Mouse (Mus musculus): ENCODE measurements around the gene Gpr157. TPM values are rescaled to one million over a fixed set of nuclear protein-coding genes. Genes with fewer than 3 reads are reported as not detected.

Gene Gpr157
- polyA plus RNA-seq, 1 experiment from 2014 or later, result 0.16 TPM

GRCm38 (mm10) chr4:150049157-150049513 is 38.0 kb upstream of the Gpr157 start:
- ATAC-seq (ENCODE audit: low read depth), result no peak
- peak overlapping the region; percentile 33 for H3K4me3 ChIP-seq (ENCODE audit: low read depth, low read length)
- H3K4me1 ChIP-seq (ENCODE audit: control insufficient read depth, insufficient read depth, low read length), result peaks cover 16% of the 10 kb centered on the region
- WGBS, result 16% methylated on average over 15 of the region's 15 CpGs
- no peaks in the 10 kb centered on the region for H3K9me3 ChIP-seq (ENCODE audit: control insufficient read depth, low read length)
- H3K4me2 ChIP-seq (ENCODE audit: low read depth, low read length), result peak overlapping the region; percentile 75
- no peaks in the 10 kb centered on the region for H3K36me3 ChIP-seq (ENCODE audit: control insufficient read depth, insufficient read depth, low read length)
- peaks cover 25% of the 10 kb centered on the region for H3K27me3 ChIP-seq (ENCODE audit: control insufficient read depth, insufficient read depth, low read length)
- H3K27ac ChIP-seq (ENCODE audit: low read depth, low read length), result no peak overlapping the region
- H3K9ac ChIP-seq (replicated peaks; ENCODE audit: low read depth, low read length), result no peak overlapping the region

GRCm38 (mm10) chr4:150049564-150050226 is 37.5 kb upstream of the Gpr157 start:
- Histone ChIP-seq H3K9ac (replicated peaks; ENCODE audit: low read depth, low read length) (no peak overlapping the region), H3K4me2 (ENCODE audit: low read depth, low read length) (no peak overlapping the region), H3K4me1 (ENCODE audit: control insufficient read depth, insufficient read depth, low read length) (peaks cover 16% of the 10 kb centered on the region), H3K27ac (ENCODE audit: low read depth, low read length) (no peak overlapping the region), H3K36me3 (ENCODE audit: control insufficient read depth, insufficient read depth, low read length) (no peaks in the 10 kb centered on the region), H3K4me3 (ENCODE audit: low read depth, low read length) (no peak overlapping the region), H3K27me3 (ENCODE audit: control insufficient read depth, insufficient read depth, low read length) (peaks cover 25% of the 10 kb centered on the region), H3K9me3 (ENCODE audit: control insufficient read depth, low read length) (no peaks in the 10 kb centered on the region)
- WGBS, result 19% methylated on average over 13 of the region's 13 CpGs
- ATAC-seq (ENCODE audit: low read depth), result no peak

GRCm38 (mm10) chr4:150051514-150051913 is 35.7 kb upstream of the Gpr157 start:
- whole genome bisulfite sequencing, result 85% methylated on average over 8 of the region's 8 CpGs
- H3K4me1 ChIP-seq (ENCODE audit: control insufficient read depth, insufficient read depth, low read length), result peaks cover 16% of the 10 kb centered on the region
- H3K27me3 ChIP-seq (ENCODE audit: control insufficient read depth, insufficient read depth, low read length), result peaks cover 25% of the 10 kb centered on the region
- no peak overlapping the region for H3K4me2 ChIP-seq (ENCODE audit: low read depth, low read length)
- no peak overlapping the region for H3K27ac ChIP-seq (ENCODE audit: low read depth, low read length)
- ATAC-seq (ENCODE audit: low read depth), result no peak
- H3K9me3 ChIP-seq (ENCODE audit: control insufficient read depth, low read length), result no peaks in the 10 kb centered on the region
- H3K9ac ChIP-seq (replicated peaks; ENCODE audit: low read depth, low read length), result no peak overlapping the region
- no peaks in the 10 kb centered on the region for H3K36me3 ChIP-seq (ENCODE audit: control insufficient read depth, insufficient read depth, low read length)
- no peak overlapping the region for H3K4me3 ChIP-seq (ENCODE audit: low read depth, low read length)

GRCm38 (mm10) chr4:150052380-150052779 is 34.8 kb upstream of the Gpr157 start:
- H3K4me3 ChIP-seq (ENCODE audit: low read depth, low read length), result no peak overlapping the region

GRCm38 (mm10) chr4:150056171-150056570 is 31.0 kb upstream of the Gpr157 start:
- no peaks in the 10 kb centered on the region for H3K4me1 ChIP-seq (ENCODE audit: control insufficient read depth, insufficient read depth, low read length)
- WGBS, result 87% methylated on average over 7 of the region's 7 CpGs

More at GRCm38 (mm10) chr4:150052380-150052779, 34.8 kb upstream of the Gpr157 start:
- Histone ChIP-seq H3K9ac (replicated peaks; ENCODE audit: low read depth, low read length) (no peak overlapping the region), H3K36me3 (ENCODE audit: control insufficient read depth, insufficient read depth, low read length) (no peaks in the 10 kb centered on the region), H3K4me2 (ENCODE audit: low read depth, low read length) (no peak overlapping the region), H3K9me3 (ENCODE audit: control insufficient read depth, low read length) (no peaks in the 10 kb centered on the region), H3K27me3 (ENCODE audit: control insufficient read depth, insufficient read depth, low read length) (peaks cover 24% of the 10 kb centered on the region), H3K4me1 (ENCODE audit: control insufficient read depth, insufficient read depth, low read length) (peaks cover 16% of the 10 kb centered on the region), H3K27ac (ENCODE audit: low read depth, low read length) (no peak overlapping the region)
- 92% methylated on average over 3 of the region's 3 CpGs for WGBS
- no peak for ATAC-seq (ENCODE audit: low read depth)

GRCm38 (mm10) chr4:150057722-150058121 is 29.4 kb upstream of the Gpr157 start:
- no peak for ATAC-seq (ENCODE audit: low read depth)
- Histone ChIP-seq H3K27ac (ENCODE audit: low read depth, low read length) (no peak overlapping the region), H3K4me3 (ENCODE audit: low read depth, low read length) (no peak overlapping the region), H3K4me2 (ENCODE audit: low read depth, low read length) (no peak overlapping the region), H3K9me3 (ENCODE audit: control insufficient read depth, low read length) (no peaks in the 10 kb centered on the region), H3K27me3 (ENCODE audit: control insufficient read depth, insufficient read depth, low read length) (no peaks in the 10 kb centered on the region), H3K4me1 (ENCODE audit: control insufficient read depth, insufficient read depth, low read length) (no peaks in the 10 kb centered on the region), H3K9ac (replicated peaks; ENCODE audit: low read depth, low read length) (no peak overlapping the region), H3K36me3 (ENCODE audit: control insufficient read depth, insufficient read depth, low read length) (no peaks in the 10 kb centered on the region)
- 94% methylated on average over 12 of the region's 12 CpGs for WGBS

More at GRCm38 (mm10) chr4:150056171-150056570, 31.0 kb upstream of the Gpr157 start:
- Histone ChIP-seq H3K27me3 (ENCODE audit: control insufficient read depth, insufficient read depth, low read length) (no peaks in the 10 kb centered on the region), H3K4me3 (ENCODE audit: low read depth, low read length) (no peak overlapping the region), H3K9ac (replicated peaks; ENCODE audit: low read depth, low read length) (no peak overlapping the region), H3K9me3 (ENCODE audit: control insufficient read depth, low read length) (no peaks in the 10 kb centered on the region), H3K27ac (ENCODE audit: low read depth, low read length) (no peak overlapping the region), H3K36me3 (ENCODE audit: control insufficient read depth, insufficient read depth, low read length) (no peaks in the 10 kb centered on the region), H3K4me2 (ENCODE audit: low read depth, low read length) (no peak overlapping the region)
- no peak for ATAC-seq (ENCODE audit: low read depth)

GRCm38 (mm10) chr4:150059841-150060468 is 27.2 kb upstream of the Gpr157 start:
- H3K4me2 ChIP-seq (ENCODE audit: low read depth, low read length), result no peak overlapping the region
- no peaks in the 10 kb centered on the region for H3K36me3 ChIP-seq (ENCODE audit: control insufficient read depth, insufficient read depth, low read length)
- no peaks in the 10 kb centered on the region for H3K27me3 ChIP-seq (ENCODE audit: control insufficient read depth, insufficient read depth, low read length)
- no peaks in the 10 kb centered on the region for H3K9me3 ChIP-seq (ENCODE audit: control insufficient read depth, low read length)
- ATAC-seq (ENCODE audit: low read depth), result no peak
- no peak overlapping the region for H3K27ac ChIP-seq (ENCODE audit: low read depth, low read length)
- H3K4me3 ChIP-seq (ENCODE audit: low read depth, low read length), result no peak overlapping the region
- no peak overlapping the region for H3K9ac ChIP-seq (replicated peaks; ENCODE audit: low read depth, low read length)
- H3K4me1 ChIP-seq (ENCODE audit: control insufficient read depth, insufficient read depth, low read length), result no peaks in the 10 kb centered on the region
- WGBS, result 48% methylated on average over 9 of the region's 9 CpGs

GRCm38 (mm10) chr4:150060469-150061170 is 26.5 kb upstream of the Gpr157 start:
- no peaks in the 10 kb centered on the region for H3K9me3 ChIP-seq (ENCODE audit: control insufficient read depth, low read length)
- no peaks in the 10 kb centered on the region for H3K4me1 ChIP-seq (ENCODE audit: control insufficient read depth, insufficient read depth, low read length)
- WGBS, result 78% methylated on average over 23 of the region's 23 CpGs
- H3K27ac ChIP-seq (ENCODE audit: low read depth, low read length), result no peak overlapping the region
- H3K9ac ChIP-seq (replicated peaks; ENCODE audit: low read depth, low read length), result no peak overlapping the region
- no peaks in the 10 kb centered on the region for H3K36me3 ChIP-seq (ENCODE audit: control insufficient read depth, insufficient read depth, low read length)
- no peaks in the 10 kb centered on the region for H3K27me3 ChIP-seq (ENCODE audit: control insufficient read depth, insufficient read depth, low read length)
- H3K4me3 ChIP-seq (ENCODE audit: low read depth, low read length), result no peak overlapping the region
- no peak for ATAC-seq (ENCODE audit: low read depth)
- H3K4me2 ChIP-seq (ENCODE audit: low read depth, low read length), result no peak overlapping the region
